Mouse (Mus musculus): ENCODE data around the gene Mtr. TPM values are rescaled to one million over a fixed set of nuclear protein-coding genes. Genes with fewer than 3 reads are reported as not detected.
A peak's percentile ranks its signal among the peaks of the same experiment; 100 is the strongest.
"Not testable (repeated sequence)": the region's sequence is repeated elsewhere in the genome, so short reads cannot be mapped to it uniquely, and the experiment has no call there.

Mtr gene
- total RNA-seq, 2 experiments from 2014 or later, result 18.1 TPM

DNA sequence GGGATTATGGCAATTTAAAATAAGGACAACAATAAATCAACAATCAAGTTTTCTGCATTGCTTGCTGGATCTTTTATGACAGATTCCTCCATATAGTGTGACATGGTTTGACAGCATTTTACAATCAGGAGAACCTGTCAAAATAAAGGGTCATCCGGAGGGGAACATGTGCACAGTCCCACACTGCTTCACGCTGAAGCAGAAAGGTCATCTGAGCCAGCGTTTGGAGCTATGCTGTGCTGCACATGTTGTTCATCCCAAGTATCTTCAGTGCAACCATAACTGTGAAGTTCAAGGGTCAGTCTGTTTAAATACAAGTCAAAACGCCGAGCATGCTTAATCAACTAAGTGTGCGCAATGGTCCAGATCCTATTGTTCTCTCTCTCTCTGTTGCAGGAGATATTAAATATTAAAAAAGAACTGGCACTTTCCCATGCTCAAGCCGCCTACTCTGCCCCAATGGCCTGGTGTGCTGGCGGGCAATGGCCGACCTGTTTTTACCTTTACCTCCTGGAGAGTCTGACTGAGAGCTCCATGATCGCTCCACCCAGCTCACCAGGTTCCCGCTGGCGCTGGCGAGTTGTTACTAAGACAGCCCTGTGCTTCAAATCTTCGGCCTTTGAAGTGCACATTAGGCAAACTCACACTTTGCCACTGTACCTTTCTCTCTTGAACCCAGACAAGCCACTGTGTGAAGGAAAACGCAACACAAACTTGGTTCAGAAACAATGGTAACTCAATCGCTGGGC lies 81.8 kb downstream of the Mtr start:
- no peak for DNase-seq
- intact Hi-C loops (cut with DNase I; ENCODE audit: low total_unique reads), result no loop called here

DNA sequence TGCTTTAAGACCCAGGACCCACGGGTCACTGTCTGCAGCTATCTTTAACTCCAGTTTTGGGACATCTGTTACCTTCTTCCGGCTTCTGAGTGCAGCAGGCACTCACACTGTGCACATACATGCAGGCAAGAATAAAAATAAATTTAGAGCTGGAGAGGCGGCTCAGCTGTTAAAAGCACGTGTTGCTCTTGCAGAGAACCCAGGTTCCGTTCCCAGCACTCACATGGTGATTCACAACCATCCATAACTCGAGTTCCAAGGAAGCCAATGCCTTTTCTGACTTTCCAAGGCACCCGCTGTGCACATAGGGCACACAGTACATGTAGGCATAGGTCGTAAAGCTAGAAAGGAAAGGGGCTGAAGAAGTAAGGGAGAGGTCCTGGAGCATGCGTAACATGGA lies 90.6 kb downstream of the Mtr start:
- no peak for DNase-seq
- intact Hi-C loops (cut with DNase I; ENCODE audit: low total_unique reads), result no loop called here

DNA sequence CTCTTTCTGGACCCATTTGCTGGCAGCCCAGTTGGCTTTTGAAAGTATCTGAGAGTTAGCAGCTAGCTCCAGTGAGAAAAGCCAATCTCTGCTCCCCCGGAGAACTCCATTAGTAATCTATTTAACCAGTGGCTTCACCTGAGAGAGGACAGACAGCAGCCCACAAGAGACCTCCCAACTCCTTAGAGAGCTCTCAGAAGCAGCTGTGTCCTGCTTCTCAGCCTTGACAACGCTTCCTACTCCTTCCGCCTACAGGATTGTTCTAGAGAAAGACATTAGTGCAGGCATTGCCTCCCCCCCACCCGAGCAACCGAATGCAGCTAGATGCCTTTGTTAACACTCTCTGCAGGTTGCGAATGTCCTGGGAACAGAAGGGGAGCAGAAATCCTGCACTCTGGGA lies 91.5 kb downstream of the Mtr start:
- DNase-seq, result no peak
- intact Hi-C loops (cut with DNase I; ENCODE audit: low total_unique reads), result no loop called here

DNA sequence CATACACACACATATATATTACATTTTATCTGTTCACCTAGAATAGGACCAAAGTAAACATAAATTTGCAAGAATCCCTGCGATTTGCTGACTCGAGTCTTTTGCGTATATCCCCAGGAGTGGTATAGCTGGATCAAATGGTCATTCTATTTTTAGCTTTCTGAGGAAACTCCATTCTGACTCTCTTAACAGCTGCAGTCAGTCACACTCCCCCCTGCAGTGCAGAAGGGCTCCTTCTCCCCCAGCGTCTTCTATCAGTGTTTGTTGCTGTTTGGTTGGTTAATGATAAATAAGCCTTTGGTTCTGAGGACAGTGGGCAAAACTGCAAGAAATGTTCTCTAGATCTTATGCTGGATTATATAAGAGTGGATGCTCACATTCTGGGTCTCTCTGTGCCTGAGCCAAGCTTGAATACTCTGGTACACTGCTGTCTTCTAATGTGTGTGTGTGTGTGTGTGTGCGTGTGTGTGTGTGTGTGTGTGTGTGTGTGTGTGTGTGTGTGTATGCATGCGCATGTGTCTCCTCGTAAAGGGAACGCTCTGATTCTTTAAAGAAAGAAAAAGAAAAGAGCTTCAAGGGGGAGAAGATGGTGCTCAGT lies 92.4 kb downstream of the Mtr start:
- DNase-seq, result no peak
- intact Hi-C loops (cut with DNase I; ENCODE audit: low total_unique reads), result no loop called here

DNA sequence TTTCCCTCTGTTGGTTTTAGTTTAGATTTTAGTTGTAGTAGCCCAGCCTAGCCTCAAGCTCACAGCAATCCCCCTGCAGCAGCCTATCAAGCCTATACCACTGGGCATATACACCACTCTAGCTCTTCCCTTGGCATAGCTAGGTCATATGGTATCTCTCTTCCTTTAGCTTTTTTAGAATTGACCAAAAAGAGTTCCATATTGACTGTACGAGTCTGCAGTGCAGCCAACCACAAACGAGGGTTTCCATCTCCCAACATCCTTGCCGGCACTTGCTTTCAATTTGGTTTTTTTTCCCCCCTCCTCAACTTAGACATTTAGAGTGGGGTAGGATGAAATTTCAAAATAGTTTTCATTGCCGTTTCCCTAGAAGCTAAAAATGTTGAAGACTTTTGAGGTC lies 95.5 kb downstream of the Mtr start:
- intact Hi-C loops (cut with DNase I; ENCODE audit: low total_unique reads), result no loop called here
- DNase-seq, result no peak

DNA sequence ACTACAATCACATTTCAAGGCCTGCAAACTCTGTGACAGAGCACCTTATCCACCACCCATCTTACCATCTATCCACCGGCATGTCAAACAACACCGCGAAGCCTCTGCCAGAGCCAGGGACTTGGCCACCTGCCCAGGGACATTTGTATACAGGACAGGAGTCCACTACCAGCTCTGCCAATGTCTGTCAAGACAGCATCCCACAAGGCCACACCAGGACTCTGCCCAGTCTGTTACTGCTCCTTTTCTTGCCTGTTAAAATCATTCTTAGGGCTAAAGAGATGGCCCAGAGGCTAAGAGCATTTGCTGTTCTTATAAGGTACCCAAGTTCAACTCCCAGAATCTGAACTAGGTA lies 97.8 kb downstream of the Mtr start:
- peak; percentile 25 for DNase-seq
- intact Hi-C loops (cut with DNase I; ENCODE audit: low total_unique reads), result no loop called here

DNA sequence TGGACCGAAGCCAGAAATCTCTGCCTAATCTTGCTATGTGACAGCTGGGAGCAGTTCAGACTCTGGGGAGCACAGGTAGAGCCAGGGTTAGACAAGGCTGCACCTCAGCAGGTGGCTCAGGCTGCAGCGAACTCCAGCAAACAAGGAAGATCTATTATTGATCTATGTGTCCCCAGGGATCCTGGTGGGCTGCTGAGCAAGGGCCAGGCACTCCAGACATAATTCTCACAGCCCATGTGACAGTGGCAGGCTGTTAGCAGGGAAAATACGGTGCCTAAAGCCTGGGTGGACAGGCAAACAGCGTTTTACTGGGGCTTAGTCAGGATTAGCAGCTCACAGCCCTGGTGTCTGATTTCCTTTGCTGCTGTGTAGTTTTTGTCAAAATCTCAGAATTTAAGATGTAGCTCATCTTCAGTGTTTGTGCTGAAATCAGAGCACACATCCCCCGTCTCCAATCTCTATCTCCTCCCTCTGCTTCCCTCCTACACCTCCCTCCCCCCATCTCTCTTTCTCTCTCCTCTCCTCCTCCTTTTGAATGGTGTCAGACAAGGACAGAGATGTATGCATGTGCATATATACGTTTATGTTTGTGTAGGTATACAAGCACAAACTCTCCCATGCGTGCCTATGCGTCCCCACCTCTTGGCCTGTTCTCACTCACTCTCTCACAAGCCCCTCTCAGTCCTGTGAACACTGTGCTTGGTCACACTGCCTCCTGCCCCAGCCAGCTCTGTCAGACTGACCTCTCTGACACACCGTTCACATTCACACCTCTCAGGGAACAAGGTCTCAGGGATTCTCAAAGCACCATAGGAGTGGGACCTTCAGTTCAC lies 98.4 kb downstream of the Mtr start:
- intact Hi-C loops (cut with DNase I; ENCODE audit: low total_unique reads), result no loop called here
- no peak for DNase-seq

DNA sequence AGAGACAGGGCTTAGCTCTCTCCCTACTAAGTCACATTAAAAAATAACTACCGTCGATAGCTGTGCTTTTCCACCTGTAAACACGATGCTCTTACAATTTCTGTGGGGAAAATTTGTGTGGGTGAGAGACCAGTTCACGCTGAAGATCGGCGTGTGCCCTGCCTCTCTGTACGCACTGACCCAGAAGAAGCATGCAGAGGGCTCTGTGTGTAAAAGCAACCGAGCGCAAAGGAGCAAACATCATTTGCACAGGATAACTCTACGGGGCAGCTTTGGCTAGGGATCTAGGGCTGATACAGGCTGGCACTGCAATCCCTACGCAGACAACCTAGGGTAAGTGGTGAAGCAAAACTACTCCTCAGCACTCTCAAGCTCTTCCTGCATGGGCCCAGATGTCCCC lies 104.0 kb downstream of the Mtr start:
- intact Hi-C loops (cut with DNase I; ENCODE audit: low total_unique reads), result no loop called here
- DNase-seq, result no peak

DNA sequence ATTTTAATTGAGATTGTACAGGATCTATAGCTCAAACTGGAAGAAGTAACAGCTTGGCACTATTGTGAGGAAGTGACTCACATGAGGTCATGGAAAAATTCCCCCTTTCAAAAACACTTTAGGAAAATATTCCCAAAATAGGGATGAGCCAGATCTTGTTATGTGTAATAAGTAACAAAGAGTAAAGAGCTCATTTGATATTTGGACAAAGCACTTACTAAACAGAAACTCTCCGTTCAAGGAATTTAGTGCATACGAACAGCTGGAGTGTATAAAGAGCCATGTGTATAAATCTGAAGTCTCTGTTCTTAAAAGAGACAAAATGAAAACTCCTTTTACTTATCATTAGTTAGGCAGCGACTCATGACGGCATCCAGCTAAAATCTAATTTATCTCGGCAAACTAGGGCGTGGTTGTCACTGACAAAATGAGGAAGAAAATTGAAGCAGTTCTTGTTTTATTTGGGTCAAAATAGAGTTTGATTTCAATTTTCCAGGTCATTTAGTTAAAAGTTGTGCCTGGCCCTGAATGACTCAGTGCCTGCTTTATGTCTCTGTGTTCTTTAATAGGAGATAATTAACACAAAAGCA lies 110.9 kb downstream of the Mtr start:
- DNase-seq, result no peak
- intact Hi-C loops (cut with DNase I; ENCODE audit: low total_unique reads), result no loop called here

DNA sequence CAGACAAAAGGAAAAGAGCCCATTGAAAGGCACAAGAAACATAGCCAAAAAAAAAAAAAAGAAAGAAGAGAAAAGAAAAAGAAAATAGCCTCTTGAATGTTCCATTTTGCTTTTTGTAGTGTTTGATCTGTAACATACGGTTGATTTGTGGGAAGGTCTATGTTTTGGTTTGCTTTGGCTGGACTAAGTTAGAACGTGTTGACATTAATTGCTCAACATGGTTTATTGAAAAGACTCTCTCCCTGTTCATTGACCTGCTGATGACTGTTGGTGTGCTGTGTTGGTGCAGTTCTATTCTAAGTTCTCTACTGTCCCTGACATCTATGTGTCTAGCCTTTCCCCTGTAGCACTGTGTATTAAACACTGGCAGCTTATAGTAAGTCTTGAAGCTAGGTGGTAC lies 111.5 kb downstream of the Mtr start:
- DNase-seq, result no peak
- intact Hi-C loops (cut with DNase I; ENCODE audit: low total_unique reads), result no loop called here

DNA sequence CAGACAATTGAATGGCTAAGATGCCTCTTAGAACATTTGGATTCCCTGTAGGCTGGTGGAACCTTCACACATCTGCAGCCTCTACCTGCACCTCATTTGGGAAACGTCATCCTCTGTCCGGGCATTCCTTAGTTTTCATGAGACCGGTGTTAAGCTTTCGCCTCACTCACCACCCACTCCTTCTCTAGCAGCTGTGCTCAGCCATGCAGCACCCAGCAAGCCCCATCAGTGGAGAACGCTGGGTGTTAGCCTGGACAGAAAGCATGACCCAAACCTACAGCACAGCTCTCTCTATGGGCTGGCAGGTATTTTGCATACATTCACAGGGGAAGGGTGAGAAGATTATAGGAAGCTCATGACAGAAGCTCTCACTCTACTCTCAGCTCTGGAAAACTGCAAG lies 114.6 kb downstream of the Mtr start:
- DNase-seq, result no peak
- intact Hi-C loops (cut with DNase I; ENCODE audit: low total_unique reads), result no loop called here

DNA sequence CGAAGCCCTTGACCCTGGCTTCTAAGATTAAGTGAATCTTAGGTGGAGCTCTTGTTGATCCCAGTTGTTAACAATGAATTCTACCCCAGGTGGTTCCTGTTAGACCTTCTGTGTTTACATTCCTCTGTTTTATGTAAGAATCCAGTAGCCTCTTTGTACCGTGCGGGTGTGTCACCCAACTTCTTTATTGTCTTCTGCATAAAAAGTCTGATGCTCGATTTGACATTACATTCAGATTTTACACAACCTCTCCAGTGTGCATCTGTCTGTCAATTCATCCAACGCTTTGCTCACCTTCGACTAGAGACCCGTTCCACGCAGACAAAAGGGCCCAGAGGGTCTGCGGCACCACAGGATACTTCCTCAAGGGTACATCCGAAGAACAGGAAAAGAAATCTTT lies 121.5 kb downstream of the Mtr start:
- DNase-seq; intact Hi-C loops (cut with DNase I; ENCODE audit: low total_unique reads): not testable (repeated sequence)

DNA sequence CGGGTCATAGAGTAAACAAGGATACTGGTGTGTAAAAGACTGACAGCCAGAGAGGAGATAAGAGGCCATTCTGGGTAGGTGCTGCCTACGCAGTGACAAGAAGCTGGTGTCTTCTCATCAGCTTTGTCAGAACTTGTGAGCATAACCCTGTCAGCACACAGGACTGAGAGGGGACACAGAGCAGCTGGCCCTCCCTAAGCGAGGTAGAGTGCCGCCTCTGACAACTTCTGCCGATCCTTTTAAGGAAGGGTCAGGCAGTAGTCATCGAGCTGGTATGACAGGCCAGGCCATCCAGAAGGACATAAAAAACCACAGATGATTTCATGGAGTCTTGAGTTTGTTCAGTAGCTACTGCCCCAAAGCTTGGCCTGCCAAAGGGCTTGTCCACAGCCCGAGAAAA lies 124.4 kb downstream of the Mtr start:
- intact Hi-C loops (cut with DNase I; ENCODE audit: low total_unique reads), result no loop called here
- DNase-seq, result no peak

Other genes starting within 250 kb of the Mtr start
- gene Ryr2, start 151.2 kb downstream of the Mtr start, total RNA-seq (2021), result under 1 TPM; 0.23 to 0.40 TPM
- gene Actn2, start 82.6 kb upstream of the Mtr start, total RNA-seq (2021), result 1,000 to 10,000 TPM; 1,554 to 1,683 TPM
- 10 to 100 TPM; 12.2 to 13.0 TPM for gene Heatr1, start 136.9 kb upstream of the Mtr start, total RNA-seq (2021)
- gene Lgals8, start 206.8 kb upstream of the Mtr start, total RNA-seq (2021), result 10 to 100 TPM; 24.6 to 27.0 TPM